Mouse (Mus musculus) cerebellum, adult 2 months (tissue): ENCODE measurements around the gene Ten1. TPM values are rescaled to one million over a fixed set of nuclear protein-coding genes. Genes with fewer than 3 reads are reported as not detected.

Experiments used
- DNase-seq, 2 experiments: peaks; one replicate each; pipeline ENCODE4 v3.0.0; 2021
- H3K27ac ChIP-seq: fragments of 200-500 bp; 2 replicates; pipeline ENCODE4 v1.5.1; 2012; ENCODE audit warnings: low read length, control low read depth, inconsistent platforms; ENCODE audit not compliant: insufficient read depth
- H3K27me3 ChIP-seq: fragments of 200-500 bp; 2 replicates; pipeline ENCODE4 v1.6.1; 2012; ENCODE audit warnings: inconsistent platforms, mild to moderate bottlenecking, low read length, moderate library complexity; ENCODE audit not compliant: control insufficient read depth, insufficient read depth
- H3K4me1 ChIP-seq: fragments of 200-500 bp; 2 replicates; pipeline ENCODE4 v1.6.1; 2011; ENCODE audit warnings: low read length; ENCODE audit not compliant: control insufficient read depth, insufficient read depth
- H3K4me3 ChIP-seq: fragments of 200-500 bp; replicated peaks from 2 replicates; pipeline ENCODE3; 2011; ENCODE audit warnings: mild to moderate bottlenecking, low read depth, low read length, control low read depth; ENCODE audit not compliant: insufficient read depth
- CTCF ChIP-seq: fragments of 200-500 bp; IDR thresholded peaks from 2 replicates; pipeline ENCODE4 v1.5.1; 2011; ENCODE audit warnings: low read depth, mild to moderate bottlenecking, control low read depth, low read length, moderate library complexity, borderline replicate concordance; ENCODE audit not compliant: insufficient read depth
- POLR2A ChIP-seq: fragments of 200-500 bp; IDR thresholded peaks from 2 replicates; pipeline ENCODE4 v1.6.1; 2011; ENCODE audit warnings: low read length, control low read depth, borderline replicate concordance; ENCODE audit not compliant: insufficient read depth
- WGBS: fragments of 180-500 bp; shearing (Covaris S2); methylation state at CpG from one replicate; pipeline ENCODE4 v1.1.7; 2018; 5-methylcytosine and 5-hydroxymethylcytosine counted together
- polyA plus RNA-seq: library from polyadenylated mRNA; depleted of rRNA; stranded (reverse); fragments of >200 nt; gene quantifications from 2 replicates; pipeline ENCODE4 v1.2.3, GENCODE M21; 2012; rRNA removed

The Ten1 gene
- polyA plus RNA-seq, 1 experiment = 56.8 TPM

- WGBS = 79% methylated on average over 22 of the region's 22 CpGs
- H3K27ac ChIP-seq = no peak overlapping the region
- no peak for DNase-seq
- H3K27me3 ChIP-seq = no peaks in the 10 kb centered on the region
- H3K4me1 ChIP-seq = no peaks in the 10 kb centered on the region; the same call in 1 of the 2 replicates
- TF ChIP-seq POLR2A = no peak
- TF ChIP-seq CTCF = no peak
- no peak overlapping the region for H3K4me3 ChIP-seq
These were observed 56.7 kb downstream of the Ten1 start for GRCm38 (mm10) chr11:116255090-116255981.

- no peak overlapping the region for H3K27ac ChIP-seq
- DNase-seq = no peak
- whole genome bisulfite sequencing = 84% methylated on average over 9 of the region's 9 CpGs
- no peak for TF ChIP-seq POLR2A
- no peak for TF ChIP-seq CTCF
- no peak overlapping the region for H3K4me3 ChIP-seq
- no peaks in the 10 kb centered on the region for H3K27me3 ChIP-seq
- H3K4me1 ChIP-seq = no peaks in the 10 kb centered on the region; the same call in 1 of the 2 replicates
These were observed 57.5 kb downstream of the Ten1 start for GRCm38 (mm10) chr11:116255982-116256675.

- 94% methylated on average over 8 of the region's 8 CpGs for WGBS
- H3K4me1 ChIP-seq = no peaks in the 10 kb centered on the region; the same call in 1 of the 2 replicates
- TF ChIP-seq CTCF (no peak), POLR2A (no peak)
- no peak overlapping the region for H3K27ac ChIP-seq
- no peak for DNase-seq
- H3K27me3 ChIP-seq = no peaks in the 10 kb centered on the region
- no peak overlapping the region for H3K4me3 ChIP-seq
These were observed 60.8 kb downstream of the Ten1 start for GRCm38 (mm10) chr11:116259461-116259860.

- TF ChIP-seq CTCF = no peak
- TF ChIP-seq POLR2A = no peak
- no peaks in the 10 kb centered on the region for H3K27me3 ChIP-seq
- DNase-seq = no peak
- H3K27ac ChIP-seq = no peak overlapping the region
- WGBS = 88% methylated on average over 7 of the region's 7 CpGs
- H3K4me3 ChIP-seq = no peak overlapping the region
- no peaks in the 10 kb centered on the region; the same call in 1 of the 2 replicates for H3K4me1 ChIP-seq
These were observed 61.6 kb downstream of the Ten1 start for GRCm38 (mm10) chr11:116260259-116260658.

Other genes starting within 250 kb of the Ten1 start
- 21.6 and 28.6 TPM in 2 replicates for gene Itgb4, start 224.1 kb upstream of the Ten1 start, polyA plus RNA-seq
- 14.8 and 15.1 TPM in 2 replicates for gene Galk1, start 186.1 kb upstream of the Ten1 start, polyA plus RNA-seq
- 456 and 541 TPM in 2 replicates for gene H3f3b, start 170.9 kb upstream of the Ten1 start, polyA plus RNA-seq
- gene Unk, start 168.5 kb upstream of the Ten1 start, polyA plus RNA-seq = 48.1 and 49.1 TPM in 2 replicates
- 3.8 and 5.7 TPM in 2 replicates for gene Unc13d, start 120.9 kb upstream of the Ten1 start, polyA plus RNA-seq
- gene Wbp2, start 111.9 kb upstream of the Ten1 start, polyA plus RNA-seq = 509 and 539 TPM in 2 replicates
- 4.1 TPM in 2 replicates for gene Trim47, start 71.6 kb upstream of the Ten1 start, polyA plus RNA-seq
- 7.9 and 9.3 TPM in 2 replicates for gene Trim65, start 67.7 kb upstream of the Ten1 start, polyA plus RNA-seq
- gene Mrpl38, start 60.0 kb upstream of the Ten1 start, polyA plus RNA-seq = 61.9 and 66.2 TPM in 2 replicates
- gene Fbf1, start 30.7 kb upstream of the Ten1 start, polyA plus RNA-seq = 81.1 and 83.0 TPM in 2 replicates
- 107 and 115 TPM in 2 replicates for gene Acox1, start 190 bp downstream of the Ten1 start, polyA plus RNA-seq
- gene Evpl, start 39.2 kb downstream of the Ten1 start, polyA plus RNA-seq = 1.2 and 1.6 TPM in 2 replicates
- gene Srp68, start 75.4 kb downstream of the Ten1 start, polyA plus RNA-seq = 76.4 and 79.2 TPM in 2 replicates
- 0.05 TPM in 1 of 2 replicates, not detected in the other for gene Galr2, start 82.1 kb downstream of the Ten1 start, polyA plus RNA-seq
- 104 and 118 TPM in 2 replicates for gene Exoc7, start 108.4 kb downstream of the Ten1 start, polyA plus RNA-seq
- 13.9 and 15.7 TPM in 2 replicates for gene Foxj1, start 136.5 kb downstream of the Ten1 start, polyA plus RNA-seq
- 121 and 147 TPM in 2 replicates for gene Rnf157, start 214.2 kb downstream of the Ten1 start, polyA plus RNA-seq
- gene Ubald2, start 235.2 kb downstream of the Ten1 start, polyA plus RNA-seq = 34.8 and 44.0 TPM in 2 replicates